Mouse (Mus musculus) liver, embryonic 14.5 days (tissue): Measurements from ENCODE around the gene Nuak1. TPM values are rescaled to one million over a fixed set of nuclear protein-coding genes. Genes with fewer than 3 reads are reported as not detected.

Source experiments
- ATAC-seq: fragments of 200-750 bp; cut with Nextera tagmentation; 2 replicates; pipeline ENCODE4 v1.8.0; 2017; ENCODE audit warnings: moderate number of reproducible peaks, mild to moderate bottlenecking, moderate library complexity; ENCODE audit not compliant: insufficient read depth
- DNase-seq, 3 experiments: peaks; one replicate each; pipeline ENCODE4 v3.0.0-alpha.2; 2012 to 2013; ENCODE audit warnings: low read depth in 3 of 3, low spot score in 3 of 3
- H3K27ac ChIP-seq: fragments of 300-500 bp; sonication (generic); 2 replicates; pipeline ENCODE4 v1.5.1; 2014; ENCODE audit warnings: moderate library complexity, mild to moderate bottlenecking, control low read depth, inconsistent platforms
- H3K27me3 ChIP-seq: fragments of 300-500 bp; sonication (generic); 2 replicates; pipeline ENCODE4 v1.6.1; 2014; ENCODE audit warnings: mild to moderate bottlenecking, low read length, moderate library complexity; ENCODE audit not compliant: control insufficient read depth, insufficient read depth
- H3K36me3 ChIP-seq: fragments of 300-500 bp; sonication (generic); replicated peaks from 2 replicates; pipeline ENCODE4 v1.6.1; 2014; ENCODE audit warnings: low read depth; ENCODE audit not compliant: control insufficient read depth, insufficient read depth
- H3K4me1 ChIP-seq, 2 experiments: fragments of 200-500 bp in 1 of 2; fragments of 300-500 bp in 1 of 2; sonication (generic) in 1 of 2; replicated peaks; 2 replicates each; pipeline ENCODE4 v1.6.1; 2012 to 2014; ENCODE audit warnings: antibody characterized with exemption in 1 of 2, inconsistent platforms in 1 of 2, low read length in 1 of 2; ENCODE audit not compliant: control insufficient read depth in 2 of 2, insufficient read depth in 2 of 2
- H3K4me2 ChIP-seq: fragments of 300-500 bp; sonication (generic); 2 replicates; pipeline ENCODE4 v1.6.1; 2014; ENCODE audit warnings: low read depth, mild to moderate bottlenecking, control low read depth, moderate library complexity
- H3K4me3 ChIP-seq, 2 experiments: fragments of 200-500 bp in 1 of 2; fragments of 300-500 bp in 1 of 2; sonication (generic) in 1 of 2; 2 replicates each; pipeline ENCODE4 v1.5.1; 2012 to 2014; ENCODE audit warnings: low read depth in 2 of 2, low read length in 2 of 2, mild to moderate bottlenecking in 2 of 2, control low read depth in 1 of 2, inconsistent platforms in 1 of 2, moderate library complexity in 1 of 2; ENCODE audit not compliant: insufficient read depth in 1 of 2
- H3K9ac ChIP-seq: fragments of 300-500 bp; sonication (generic); replicated peaks from 2 replicates; pipeline ENCODE4 v1.6.1; 2014; ENCODE audit warnings: mild to moderate bottlenecking, control low read depth, moderate library complexity
- H3K9me3 ChIP-seq: fragments of 300-500 bp; sonication (generic); 2 replicates; pipeline ENCODE4 v1.6.1; 2016; ENCODE audit warnings: low read length, mixed read lengths; ENCODE audit not compliant: control insufficient read depth
- CTCF ChIP-seq: IDR thresholded peaks from 2 replicates; pipeline ENCODE4 v1.5.1; 2016; ENCODE audit warnings: antibody characterized with exemption, low read depth, control low read depth
- EP300 ChIP-seq: IDR thresholded peaks from 2 replicates; pipeline ENCODE4 v1.6.1; 2016; ENCODE audit warnings: antibody characterized with exemption, low read depth
- WGBS: fragments of 180-500 bp; shearing (Covaris S2); extraction: QIAGEN DNeasy Blood & Tissue Kit; methylation state at CpG from one replicate; pipeline ENCODE4 v1.1.7; 2014; ENCODE audit not compliant: insufficient replicate concordance; 5-methylcytosine and 5-hydroxymethylcytosine counted together
- polyA plus RNA-seq, 2 experiments: library from polyadenylated mRNA; depleted of rRNA in 1 of 2; stranded (reverse) in 1 of 2; unstranded in 1 of 2; fragments of >200 nt; fragmentation: Nextera tagmentation in 1 of 2; extraction: Ambion mirVana in 1 of 2; gene quantifications; 2 replicates each; pipeline versions ENCODE4 v1.2.1 to v1.2.3; 2012 to 2014

Gene Nuak1
- polyA plus RNA-seq, 2 experiments, result 0.03 to 0.42 TPM

GRCm38 (mm10) chr10:84354323-84354722, 86.1 kb downstream of the Nuak1 start:
- no peaks in the 10 kb centered on the region for H3K36me3 ChIP-seq
- no peak for DNase-seq
- H3K27me3 ChIP-seq, result no peaks in the 10 kb centered on the region

GRCm38 (mm10) chr10:84345730-84346129, 94.7 kb downstream of the Nuak1 start:
- Histone ChIP-seq H3K4me3 (no peak overlapping the region), H3K4me2 (no peak overlapping the region), H3K27ac (no peak overlapping the region), H3K9ac (no peak overlapping the region), H3K27me3 (no peaks in the 10 kb centered on the region), H3K36me3 (no peaks in the 10 kb centered on the region), H3K4me1 (no peaks in the 10 kb centered on the region), H3K9me3 (no peaks in the 10 kb centered on the region)
- no peak for TF ChIP-seq CTCF
- TF ChIP-seq EP300, result no peak
- no peak for ATAC-seq
- DNase-seq, result no peak
- WGBS, result 48% methylated on average over 5 of the region's 5 CpGs

More at GRCm38 (mm10) chr10:84354323-84354722, 86.1 kb downstream of the Nuak1 start:
- WGBS, result 76% methylated on average over 6 of the region's 6 CpGs
- Histone ChIP-seq H3K9me3 (no peaks in the 10 kb centered on the region), H3K4me1 (no peaks in the 10 kb centered on the region), H3K4me3 (no peak overlapping the region), H3K9ac (no peak overlapping the region), H3K4me2 (no peak overlapping the region), H3K27ac (no peak overlapping the region)
- ATAC-seq, result no peak
- TF ChIP-seq EP300 (no peak), CTCF (no peak)

GRCm38 (mm10) chr10:84343536-84343935, 96.9 kb downstream of the Nuak1 start:
- Histone ChIP-seq H3K4me1 (no peaks in the 10 kb centered on the region), H3K4me2 (no peak overlapping the region), H3K9me3 (no peaks in the 10 kb centered on the region), H3K27me3 (no peaks in the 10 kb centered on the region), H3K9ac (no peak overlapping the region), H3K4me3 (no peak overlapping the region), H3K36me3 (no peaks in the 10 kb centered on the region), H3K27ac (no peak overlapping the region)
- WGBS, result 61% methylated on average over 2 of the region's 2 CpGs
- ATAC-seq (no peak), DNase-seq (no peak)
- no peak for TF ChIP-seq EP300
- TF ChIP-seq CTCF, result no peak

- Histone ChIP-seq H3K36me3 (no peaks in the 10 kb centered on the region), H3K27ac (no peak overlapping the region), H3K27me3 (no peaks in the 10 kb centered on the region), H3K9ac (no peak overlapping the region), H3K4me1 (no peaks in the 10 kb centered on the region), H3K4me3 (no peak overlapping the region), H3K4me2 (no peak overlapping the region), H3K9me3 (no peaks in the 10 kb centered on the region)
- no peak for ATAC-seq
- 23% methylated on average over 4 of the region's 4 CpGs for WGBS
- no peak for DNase-seq
- TF ChIP-seq CTCF (no peak), EP300 (no peak)
These were observed 100.9 kb downstream of the Nuak1 start for GRCm38 (mm10) chr10:84339456-84339855.

GRCm38 (mm10) chr10:84338752-84339151, 101.6 kb downstream of the Nuak1 start:
- Histone ChIP-seq H3K9ac (no peak overlapping the region), H3K4me2 (no peak overlapping the region), H3K27ac (no peak overlapping the region), H3K4me1 (no peaks in the 10 kb centered on the region), H3K4me3 (no peak overlapping the region), H3K36me3 (no peaks in the 10 kb centered on the region), H3K9me3 (no peaks in the 10 kb centered on the region), H3K27me3 (no peaks in the 10 kb centered on the region)
- no peak for TF ChIP-seq EP300
- no peak for TF ChIP-seq CTCF
- 32% methylated on average over 3 of the region's 3 CpGs for WGBS
- DNase-seq (peak in 2 of 3 experiments; percentile 3 to 7), ATAC-seq (no peak)
